Mouse (Mus musculus): ENCODE results near the gene Hook1. TPM values are rescaled to one million over a fixed set of nuclear protein-coding genes. Genes with fewer than 3 reads are reported as not detected.
"Not testable (repeated sequence)": the region's sequence is repeated elsewhere in the genome, so short reads cannot be mapped to it uniquely, and the experiment has no call there.

Gene Hook1
- polyA plus RNA-seq, 1 experiment from 2014 or later = 4.1 TPM

- no peaks in the 10 kb centered on the region for H3K36me3 ChIP-seq
- no peaks in the 10 kb centered on the region for H3K4me1 ChIP-seq (replicated peaks)
- H3K9me3 ChIP-seq (replicated peaks) = no peaks in the 10 kb centered on the region
- H3K27ac ChIP-seq = no peak overlapping the region
- H3K9ac ChIP-seq = no peak overlapping the region
- no peaks in the 10 kb centered on the region for H3K27me3 ChIP-seq
- no peak overlapping the region for H3K4me3 ChIP-seq
- H3K4me2 ChIP-seq = no peak overlapping the region
- ATAC-seq (replicated peaks; ENCODE audit: insufficient number of reproducible peaks, insufficient read depth, low FRiP score, low read depth) = no peak
Measured at GRCm38 (mm10) chr4:95953328-95953727, 13.7 kb upstream of the Hook1 start.

GRCm38 (mm10) chr4:95982221-95982620 lies 15.2 kb downstream of the Hook1 start:
- H3K4me3 ChIP-seq; H3K27ac ChIP-seq; H3K9ac ChIP-seq; H3K9me3 ChIP-seq (replicated peaks); H3K4me1 ChIP-seq (replicated peaks); H3K4me2 ChIP-seq; ATAC-seq (replicated peaks; ENCODE audit: insufficient number of reproducible peaks, insufficient read depth, low FRiP score, low read depth); H3K36me3 ChIP-seq; H3K27me3 ChIP-seq: not testable (repeated sequence)
- WGBS = 89% methylated on average over 17 of the region's 17 CpGs

- Histone ChIP-seq H3K27ac (no peak overlapping the region), H3K9me3 (replicated peaks) (no peaks in the 10 kb centered on the region), H3K9ac (no peak overlapping the region), H3K36me3 (no peaks in the 10 kb centered on the region), H3K27me3 (no peaks in the 10 kb centered on the region), H3K4me2 (no peak overlapping the region), H3K4me3 (no peak overlapping the region), H3K4me1 (replicated peaks) (no peaks in the 10 kb centered on the region)
- no peak for ATAC-seq (replicated peaks; ENCODE audit: insufficient number of reproducible peaks, insufficient read depth, low FRiP score, low read depth)
- 95% methylated on average over 1 of the region's 1 CpGs for whole genome bisulfite sequencing
Measured at GRCm38 (mm10) chr4:96016875-96017274, 49.8 kb downstream of the Hook1 start.

- no peaks in the 10 kb centered on the region for H3K9me3 ChIP-seq (replicated peaks)
- H3K4me3 ChIP-seq = no peak overlapping the region
- H3K4me2 ChIP-seq = no peak overlapping the region
- no peak for ATAC-seq (replicated peaks; ENCODE audit: insufficient number of reproducible peaks, insufficient read depth, low FRiP score, low read depth)
- H3K4me1 ChIP-seq (replicated peaks) = no peaks in the 10 kb centered on the region
- no peaks in the 10 kb centered on the region for H3K27me3 ChIP-seq
- H3K9ac ChIP-seq = no peak overlapping the region
- peaks cover 5% of the 10 kb centered on the region; the same call in 1 of the 2 replicates for H3K36me3 ChIP-seq
- no peak overlapping the region for H3K27ac ChIP-seq
Measured at GRCm38 (mm10) chr4:96022803-96023202, 55.8 kb downstream of the Hook1 start.

GRCm38 (mm10) chr4:96028412-96028811 lies 61.4 kb downstream of the Hook1 start:
- Histone ChIP-seq H3K36me3 (no peaks in the 10 kb centered on the region), H3K9me3 (replicated peaks) (no peaks in the 10 kb centered on the region)
- WGBS = 74% methylated on average over 1 of the region's 1 CpGs

GRCm38 (mm10) chr4:96060106-96060505 lies 93.1 kb downstream of the Hook1 start:
- no peak for ATAC-seq (replicated peaks; ENCODE audit: insufficient number of reproducible peaks, insufficient read depth, low FRiP score, low read depth)
- H3K4me2 ChIP-seq = no peak overlapping the region
- H3K9me3 ChIP-seq (replicated peaks) = no peaks in the 10 kb centered on the region
- H3K27me3 ChIP-seq = no peaks in the 10 kb centered on the region
- no peak overlapping the region for H3K9ac ChIP-seq
- H3K4me1 ChIP-seq (replicated peaks) = no peaks in the 10 kb centered on the region
- WGBS = 78% methylated on average over 2 of the region's 2 CpGs
- no peak overlapping the region for H3K4me3 ChIP-seq
- no peak overlapping the region for H3K27ac ChIP-seq
- no peaks in the 10 kb centered on the region for H3K36me3 ChIP-seq

More at GRCm38 (mm10) chr4:96028412-96028811, 61.4 kb downstream of the Hook1 start:
- Histone ChIP-seq H3K27ac (no peak overlapping the region), H3K4me1 (replicated peaks) (no peaks in the 10 kb centered on the region), H3K4me2 (no peak overlapping the region), H3K4me3 (no peak overlapping the region), H3K27me3 (no peaks in the 10 kb centered on the region), H3K9ac (no peak overlapping the region)
- ATAC-seq (replicated peaks; ENCODE audit: insufficient number of reproducible peaks, insufficient read depth, low FRiP score, low read depth) = no peak

- no peaks in the 10 kb centered on the region for H3K4me1 ChIP-seq (replicated peaks)
- H3K4me3 ChIP-seq = no peak overlapping the region
- ATAC-seq (replicated peaks; ENCODE audit: insufficient number of reproducible peaks, insufficient read depth, low FRiP score, low read depth) = no peak
- no peaks in the 10 kb centered on the region for H3K27me3 ChIP-seq
- no peak overlapping the region for H3K4me2 ChIP-seq
- WGBS = 76% methylated on average over 2 of the region's 2 CpGs
- H3K36me3 ChIP-seq = no peaks in the 10 kb centered on the region
- no peak overlapping the region for H3K27ac ChIP-seq
- H3K9me3 ChIP-seq (replicated peaks) = no peaks in the 10 kb centered on the region
- H3K9ac ChIP-seq = no peak overlapping the region
Measured at GRCm38 (mm10) chr4:96062045-96062444, 95.0 kb downstream of the Hook1 start.

Other genes with a start within 250 kb of the Hook1 start
- not detected in 2 replicates for gene Cyp2j13, start 110.3 kb downstream of the Hook1 start, polyA plus RNA-seq (2015; fragmentation: Nextera tagmentation; extraction: Ambion mirVana)
- gene Cyp2j12, start 173.9 kb downstream of the Hook1 start, polyA plus RNA-seq (2015; fragmentation: Nextera tagmentation; extraction: Ambion mirVana) = not detected in 2 replicates